Mouse (Mus musculus): ENCODE measurements around the gene Esrra.

DNA sequence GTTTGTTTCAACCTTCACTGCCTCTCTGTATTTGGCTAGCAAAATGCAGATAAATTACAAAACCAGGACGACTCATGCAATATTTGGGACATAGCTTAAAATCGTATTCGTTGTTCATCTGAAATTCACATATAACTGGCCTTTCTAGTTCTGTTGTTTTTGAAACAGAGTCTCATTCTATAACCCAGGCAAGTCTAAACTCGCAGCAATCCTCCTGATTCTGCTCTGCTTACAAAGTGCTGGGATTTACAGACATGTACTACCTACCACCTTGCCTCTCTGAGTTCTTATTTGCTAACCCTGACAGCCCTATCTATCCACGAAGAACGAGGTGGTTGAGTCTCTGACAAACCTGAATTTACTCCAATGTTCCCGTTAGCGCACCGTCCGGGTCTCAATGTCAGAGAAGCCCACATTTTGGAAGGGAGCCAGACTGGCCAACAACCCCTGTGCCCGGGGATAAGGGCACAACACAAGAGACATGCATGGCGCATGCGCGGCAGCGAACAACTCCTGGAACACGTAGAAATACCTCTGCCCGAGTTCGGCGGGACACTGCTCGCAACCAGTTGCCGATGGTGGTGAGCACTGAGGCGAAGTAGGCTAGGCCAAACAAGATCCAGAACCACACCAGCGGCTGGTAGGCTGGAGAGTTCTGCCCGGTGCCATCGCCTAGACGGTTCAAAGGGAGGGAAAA is 5.1 kb upstream of the Esrra start:
- TF ChIP-seq POLR2A (IDR thresholded peaks at IDR 0.05; ENCODE audit: borderline replicate concordance, insufficient read depth, low read length) (no peak), CTCF (IDR thresholded peaks at IDR 0.05; ENCODE audit: borderline replicate concordance, insufficient read depth, low read depth, low read length) (no peak)

All from cerebellum, adult 2 months (tissue).